Mouse (Mus musculus) embryonic fibroblast, embryonic 13.5 days (primary cell): Measurements from ENCODE around the gene Topbp1.

Source experiments
- CTCF ChIP-seq: IDR thresholded peaks from 2 replicates; pipeline ENCODE4 v1.5.1; 2011; ENCODE audit warnings: mild to moderate bottlenecking, control low read depth, low read length, moderate library complexity, borderline replicate concordance; ENCODE audit not compliant: insufficient read depth
- POLR2A ChIP-seq: IDR thresholded peaks from 2 replicates; pipeline ENCODE4 v1.6.1; 2011; ENCODE audit warnings: low read depth, mild to moderate bottlenecking, control low read depth, low read length, moderate library complexity

GRCm38 (mm10) chr9:103363088-103363487, 58.1 kb downstream of the Topbp1 start:
- TF ChIP-seq CTCF = no peak
- no peak for TF ChIP-seq POLR2A
